9 mouse cellular contexts compared by ENCODE assay signal in genomic region chr4:88356652-88357051, GRCm38 (mm10).
DNase-seq lines count a peak whose midpoint lies in the region; ATAC-seq and TF ChIP-seq lines count a peak whose summit lies in the region.
"Had no signal": no experiment of that assay in that cellular context is flagged by ENCODE, and none has a peak within 500 bp of the region (broad histone marks: within the 10 kb centered on the region; RNA-seq: fewer than 3 reads in every experiment).

No protein-coding gene starts in this region.

- no peaks in the 10 kb centered on the region for H3K9me3 ChIP-seq in lung, postnatal 0 days (ENCODE audit: low read length)
- no peaks in the 10 kb centered on the region for H3K9me3 ChIP-seq in embryonic facial prominence, embryonic 14.5 days (ENCODE audit: control insufficient read depth, low read length)
- H3K9me3 ChIP-seq: megakaryocyte, embryonic 14.5 days had no signal

- H3K27ac ChIP-seq in lung, postnatal 0 days (ENCODE audit: low read length), result no peak overlapping the region
- H3K27ac ChIP-seq in embryonic facial prominence, embryonic 14.5 days (replicated peaks; ENCODE audit: low read depth, low read length), result no peak overlapping the region

- H3K36me3 ChIP-seq in lung, postnatal 0 days (ENCODE audit: insufficient read depth, low read length), result no peaks in the 10 kb centered on the region
- 0 out of 2 replicates have a peak, but pooled peaks cover 3% of the 10 kb centered on the region for H3K36me3 ChIP-seq in embryonic facial prominence, embryonic 14.5 days (ENCODE audit: control insufficient read depth, insufficient read depth, low read length)

- DNase-seq in frontal cortex, postnatal 14 days (ENCODE audit: low spot score in 2 of 2), result no peak
- DNase-seq in lung, postnatal 0 days (ENCODE audit: low spot score), result peak; percentile 29
- DNase-seq in lung, adult 18-20 months, result no peak
- peak; percentile 63 for DNase-seq in embryonic facial prominence, embryonic 14.5 days (ENCODE audit: low spot score)
- peak; percentile 36 for DNase-seq in thymus, postnatal 0 days (ENCODE audit: low spot score)
- DNase-seq in cerebellum, adult 11 months, result no peak
- DNase-seq in kidney, postnatal 25 days, result no peak

- H3K4me1 ChIP-seq in lung, postnatal 0 days (ENCODE audit: insufficient read depth, low read depth, low read length), result no peaks in the 10 kb centered on the region
- H3K4me1 ChIP-seq in embryonic facial prominence, embryonic 14.5 days (ENCODE audit: control insufficient read depth, insufficient read depth, low read length), result no peaks in the 10 kb centered on the region; the same call in 1 of the 2 replicates

- H3K27me3 ChIP-seq in lung, postnatal 0 days (replicated peaks; ENCODE audit: insufficient read depth, low read length), result no peaks in the 10 kb centered on the region
- H3K27me3 ChIP-seq in embryonic facial prominence, embryonic 14.5 days (replicated peaks; ENCODE audit: control insufficient read depth, insufficient read depth, low read length), result no peaks in the 10 kb centered on the region
- H3K27me3 ChIP-seq: megakaryocyte, embryonic 14.5 days had no signal

- H3K4me2 ChIP-seq in lung, postnatal 0 days (replicated peaks; ENCODE audit: low read depth, low read length), result no peak overlapping the region
- no peak overlapping the region for H3K4me2 ChIP-seq in embryonic facial prominence, embryonic 14.5 days (ENCODE audit: low read depth, low read length)

- no peak overlapping the region for H3K9ac ChIP-seq in lung, postnatal 0 days (replicated peaks; ENCODE audit: low read depth)
- H3K9ac ChIP-seq in embryonic facial prominence, embryonic 14.5 days (ENCODE audit: low read depth, low read length), result no peak overlapping the region

- peak; percentile 59 for TF ChIP-seq CTCF in lung, postnatal 0 days (IDR thresholded peaks at IDR 0.05)

- 62% methylated on average over 2 of the region's 2 CpGs for WGBS in lung, postnatal 0 days
- 59% methylated on average over 2 of the region's 2 CpGs for WGBS in embryonic facial prominence, embryonic 14.5 days

- ATAC-seq in frontal cortex, adult (ENCODE audit: low TSS enrichment), result peak; percentile 88
- ATAC-seq in lung, postnatal 0 days, result no peak
- ATAC-seq in embryonic facial prominence, embryonic 14.5 days (ENCODE audit: low read depth), result no peak

- TF ChIP-seq EP300 in lung, postnatal 0 days (IDR thresholded peaks at IDR 0.05), result no peak

- H3K4me3 ChIP-seq in lung, postnatal 0 days (ENCODE audit: low read depth, low read length), result no peak overlapping the region
- no peak overlapping the region for H3K4me3 ChIP-seq in embryonic facial prominence, embryonic 14.5 days (ENCODE audit: low read depth, low read length)
- H3K4me3 ChIP-seq: megakaryocyte, embryonic 14.5 days had no signal

Comparison
In these comparisons a context has a peak if more than half of its experiments do, and no peak if none do; other contexts are left out.
1. DNase-seq: peak in lung, postnatal 0 days (single experiment), embryonic facial prominence, embryonic 14.5 days (single experiment) and thymus, postnatal 0 days (single experiment); none in frontal cortex, postnatal 14 days (0 of 2), lung, adult 18-20 months (0 of 2), cerebellum, adult 11 months (single experiment) and kidney, postnatal 25 days (0 of 2).